Mouse (Mus musculus) forebrain, embryonic 10.5 days (tissue): ENCODE data around the gene Ankrd28. TPM values are rescaled to one million over a fixed set of nuclear protein-coding genes. Genes with fewer than 3 reads are reported as not detected.

Experiments used
- DNase-seq: peaks from one replicate; pipeline ENCODE4 v3.0.0-alpha.2; 2017; ENCODE audit warnings: low spot score; ENCODE audit errors: extremely low spot score
- H3K27ac ChIP-seq: fragments of 300-500 bp; sonication (generic); 2 replicates; pipeline ENCODE4 v1.5.1; 2016; ENCODE audit warnings: mild to moderate bottlenecking
- H3K27me3 ChIP-seq: fragments of 300-500 bp; sonication (generic); 2 replicates; pipeline ENCODE4 v1.6.1; 2016; ENCODE audit warnings: mild to moderate bottlenecking; ENCODE audit not compliant: poor library complexity, severe bottlenecking
- H3K36me3 ChIP-seq: fragments of 300-500 bp; sonication (generic); replicated peaks from 2 replicates; pipeline ENCODE4 v1.6.1; 2016; ENCODE audit warnings: mild to moderate bottlenecking, moderate library complexity
- H3K4me1 ChIP-seq: fragments of 300-500 bp; sonication (generic); 2 replicates; pipeline ENCODE4 v1.6.1; 2016
- H3K4me3 ChIP-seq: fragments of 300-500 bp; sonication (generic); 2 replicates; pipeline ENCODE4 v1.5.1; 2016; ENCODE audit warnings: mild to moderate bottlenecking, moderate library complexity
- H3K9me3 ChIP-seq: fragments of 300-500 bp; sonication (generic); 2 replicates; pipeline ENCODE4 v1.6.1; 2016; ENCODE audit warnings: mild to moderate bottlenecking, moderate library complexity
- WGBS: fragments of 180-500 bp; shearing (Covaris S2); methylation state at CpG from one replicate; pipeline ENCODE4 v1.1.7; 2016; 5-methylcytosine and 5-hydroxymethylcytosine counted together
- polyA plus RNA-seq: library from polyadenylated mRNA; unstranded; fragments of >200 nt; fragmentation: Nextera tagmentation; extraction: Ambion mirVana; gene quantifications from 2 replicates; pipeline ENCODE4 v1.2.1, GENCODE M21; 2016

Ankrd28 gene
- polyA plus RNA-seq, 1 experiment from 2014 or later, result 14.1 TPM

GRCm38 (mm10) chr14:31734811-31735210 lies 95.6 kb downstream of the Ankrd28 start:
- Histone ChIP-seq H3K27ac (no peak overlapping the region), H3K36me3 (peaks cover 78% of the 10 kb centered on the region), H3K4me3 (no peak overlapping the region), H3K4me1 (no peaks in the 10 kb centered on the region), H3K9me3 (no peaks in the 10 kb centered on the region), H3K27me3 (no peaks in the 10 kb centered on the region)
- 92% methylated on average over 2 of the region's 2 CpGs for WGBS
- no peak for DNase-seq

- WGBS, result 97% methylated on average over 3 of the region's 3 CpGs
- H3K27me3 ChIP-seq, result no peaks in the 10 kb centered on the region
- H3K36me3 ChIP-seq, result peaks cover 64% of the 10 kb centered on the region
- no peak for DNase-seq
- no peak overlapping the region for H3K4me3 ChIP-seq
- H3K4me1 ChIP-seq, result no peaks in the 10 kb centered on the region
- no peak overlapping the region for H3K27ac ChIP-seq
- H3K9me3 ChIP-seq, result no peaks in the 10 kb centered on the region
Measured at GRCm38 (mm10) chr14:31727522-31727921, 102.9 kb downstream of the Ankrd28 start.

- no peaks in the 10 kb centered on the region for H3K4me1 ChIP-seq
- H3K36me3 ChIP-seq, result peaks cover 66% of the 10 kb centered on the region
- no peak overlapping the region for H3K27ac ChIP-seq
- no peaks in the 10 kb centered on the region for H3K9me3 ChIP-seq
- WGBS, result 87% methylated on average over 1 of the region's 1 CpGs
- no peak overlapping the region for H3K4me3 ChIP-seq
- no peak for DNase-seq
- H3K27me3 ChIP-seq, result no peaks in the 10 kb centered on the region
Measured at GRCm38 (mm10) chr14:31722746-31723145, 107.7 kb downstream of the Ankrd28 start.

- Histone ChIP-seq H3K9me3 (no peaks in the 10 kb centered on the region), H3K4me3 (no peak overlapping the region), H3K4me1 (no peaks in the 10 kb centered on the region), H3K27ac (no peak overlapping the region), H3K27me3 (no peaks in the 10 kb centered on the region), H3K36me3 (peaks cover 66% of the 10 kb centered on the region)
- DNase-seq, result no peak
- WGBS, result 93% methylated on average over 3 of the region's 3 CpGs
Measured at GRCm38 (mm10) chr14:31721256-31721655, 109.2 kb downstream of the Ankrd28 start.

GRCm38 (mm10) chr14:31718332-31718731 lies 112.1 kb downstream of the Ankrd28 start:
- Histone ChIP-seq H3K36me3 (peaks cover 86% of the 10 kb centered on the region), H3K27me3 (no peaks in the 10 kb centered on the region), H3K9me3 (no peaks in the 10 kb centered on the region), H3K4me1 (no peaks in the 10 kb centered on the region), H3K4me3 (no peak overlapping the region), H3K27ac (no peak overlapping the region)
- no peak for DNase-seq
- WGBS, result 92% methylated on average over 2 of the region's 2 CpGs

- no peaks in the 10 kb centered on the region for H3K4me1 ChIP-seq
- H3K9me3 ChIP-seq, result no peaks in the 10 kb centered on the region
- no peak overlapping the region for H3K4me3 ChIP-seq
- peaks cover 92% of the 10 kb centered on the region for H3K36me3 ChIP-seq
- WGBS, result 96% methylated on average over 5 of the region's 5 CpGs
- no peaks in the 10 kb centered on the region for H3K27me3 ChIP-seq
- H3K27ac ChIP-seq, result no peak overlapping the region
- DNase-seq, result no peak
Measured at GRCm38 (mm10) chr14:31717360-31717759, 113.1 kb downstream of the Ankrd28 start.

- Histone ChIP-seq H3K4me3 (no peak overlapping the region), H3K9me3 (no peaks in the 10 kb centered on the region), H3K27ac (no peak overlapping the region), H3K4me1 (no peaks in the 10 kb centered on the region), H3K36me3 (peaks cover 98% of the 10 kb centered on the region), H3K27me3 (no peaks in the 10 kb centered on the region)
- no peak for DNase-seq
Measured at GRCm38 (mm10) chr14:31715669-31716068, 114.8 kb downstream of the Ankrd28 start.

- Histone ChIP-seq H3K36me3 (peaks cover 89% of the 10 kb centered on the region), H3K27ac (no peak overlapping the region), H3K27me3 (no peaks in the 10 kb centered on the region), H3K4me1 (no peaks in the 10 kb centered on the region), H3K9me3 (no peaks in the 10 kb centered on the region), H3K4me3 (no peak overlapping the region)
- no peak for DNase-seq
- 87% methylated on average over 1 of the region's 1 CpGs for WGBS
Measured at GRCm38 (mm10) chr14:31709343-31709742, 121.1 kb downstream of the Ankrd28 start.

- DNase-seq, result no peak
- peaks cover 80% of the 10 kb centered on the region for H3K36me3 ChIP-seq
- H3K4me3 ChIP-seq, result no peak overlapping the region
- no peak overlapping the region for H3K27ac ChIP-seq
- no peaks in the 10 kb centered on the region for H3K27me3 ChIP-seq
- H3K4me1 ChIP-seq, result no peaks in the 10 kb centered on the region
- WGBS, result 93% methylated on average over 2 of the region's 2 CpGs
- H3K9me3 ChIP-seq, result no peaks in the 10 kb centered on the region
Measured at GRCm38 (mm10) chr14:31700376-31700775, 130.1 kb downstream of the Ankrd28 start.

- DNase-seq, result no peak
- WGBS, result 93% methylated on average over 4 of the region's 4 CpGs
- H3K36me3 ChIP-seq, result peaks cover 54% of the 10 kb centered on the region
Measured at GRCm38 (mm10) chr14:31697755-31698154, 132.7 kb downstream of the Ankrd28 start.

GRCm38 (mm10) chr14:31697346-31697745 lies 133.1 kb downstream of the Ankrd28 start:
- WGBS, result 96% methylated on average over 3 of the region's 3 CpGs
- no peaks in the 10 kb centered on the region for H3K27me3 ChIP-seq
- no peak overlapping the region for H3K4me3 ChIP-seq
- no peak for DNase-seq
- no peak overlapping the region for H3K27ac ChIP-seq
- no peaks in the 10 kb centered on the region for H3K4me1 ChIP-seq
- H3K36me3 ChIP-seq, result peaks cover 50% of the 10 kb centered on the region
- no peaks in the 10 kb centered on the region for H3K9me3 ChIP-seq

More at GRCm38 (mm10) chr14:31697755-31698154, 132.7 kb downstream of the Ankrd28 start:
- Histone ChIP-seq H3K4me3 (no peak overlapping the region), H3K9me3 (no peaks in the 10 kb centered on the region), H3K27ac (no peak overlapping the region), H3K4me1 (no peaks in the 10 kb centered on the region), H3K27me3 (no peaks in the 10 kb centered on the region)

- Histone ChIP-seq H3K4me1 (no peaks in the 10 kb centered on the region), H3K9me3 (no peaks in the 10 kb centered on the region), H3K36me3 (peaks cover 46% of the 10 kb centered on the region), H3K4me3 (no peak overlapping the region), H3K27me3 (no peaks in the 10 kb centered on the region), H3K27ac (no peak overlapping the region)
- WGBS, result 93% methylated on average over 3 of the region's 3 CpGs
- no peak for DNase-seq
Measured at GRCm38 (mm10) chr14:31696985-31697303, 133.5 kb downstream of the Ankrd28 start.

- H3K4me1 ChIP-seq, result no peaks in the 10 kb centered on the region
- no peaks in the 10 kb centered on the region for H3K27me3 ChIP-seq
- no peak overlapping the region for H3K27ac ChIP-seq
- no peak for DNase-seq
- H3K9me3 ChIP-seq, result no peaks in the 10 kb centered on the region
- peaks cover 41% of the 10 kb centered on the region for H3K36me3 ChIP-seq
- no peak overlapping the region for H3K4me3 ChIP-seq
- 89% methylated on average over 9 of the region's 9 CpGs for WGBS
Measured at GRCm38 (mm10) chr14:31696206-31696984, 134.1 kb downstream of the Ankrd28 start.

- Histone ChIP-seq H3K4me1 (peaks cover 4% of the 10 kb centered on the region; the same call in 1 of the 2 replicates), H3K27me3 (no peaks in the 10 kb centered on the region), H3K36me3 (peaks cover 9% of the 10 kb centered on the region), H3K9me3 (no peaks in the 10 kb centered on the region), H3K4me3 (no peak overlapping the region), H3K27ac (no peak overlapping the region)
- no peak for DNase-seq
- WGBS, result 85% methylated on average over 6 of the region's 6 CpGs
Measured at GRCm38 (mm10) chr14:31692536-31692935, 137.9 kb downstream of the Ankrd28 start.
